Mouse (Mus musculus) ES-Bruce4 (cell line): ENCODE results near the gene Gm45844. TPM values are rescaled to one million over a fixed set of nuclear protein-coding genes. Genes with fewer than 3 reads are reported as not detected.

Experiments
- H3K27ac ChIP-seq: 2 replicates; pipeline ENCODE4 v1.5.1; 2012; ENCODE audit warnings: low read length, inconsistent platforms; ENCODE audit not compliant: insufficient read depth
- H3K27me3 ChIP-seq: 2 replicates; pipeline ENCODE4 v1.6.1; 2012; ENCODE audit warnings: mild to moderate bottlenecking, low read length, inconsistent platforms; ENCODE audit not compliant: control insufficient read depth, poor library complexity, insufficient read depth, severe bottlenecking
- H3K36me3 ChIP-seq: 2 replicates; pipeline ENCODE4 v1.6.1; 2012; ENCODE audit warnings: inconsistent platforms, mild to moderate bottlenecking, low read length, moderate library complexity; ENCODE audit not compliant: control insufficient read depth, poor library complexity, insufficient read depth, severe bottlenecking
- H3K4me1 ChIP-seq: one replicate; pipeline ENCODE4 v1.8.1; 2011; ENCODE audit warnings: low read length; ENCODE audit not compliant: control insufficient read depth, insufficient read depth
- H3K4me3 ChIP-seq: 2 replicates; pipeline ENCODE4 v1.5.1; 2011; ENCODE audit warnings: low read depth, mild to moderate bottlenecking, low read length
- H3K9ac ChIP-seq: 2 replicates; pipeline ENCODE4 v1.6.1; 2012; ENCODE audit warnings: low read depth, mild to moderate bottlenecking, inconsistent platforms; ENCODE audit not compliant: poor library complexity, severe bottlenecking
- H3K9me3 ChIP-seq: replicated peaks from 2 replicates; pipeline ENCODE4 v1.6.1; 2012; ENCODE audit warnings: mild to moderate bottlenecking, low read length, inconsistent platforms; ENCODE audit not compliant: control insufficient read depth, poor library complexity, insufficient read depth, severe bottlenecking
- CTCF ChIP-seq: IDR thresholded peaks from one replicate; pipeline ENCODE4 v1.8.1; 2011; ENCODE audit warnings: low read depth, low read length
- EP300 ChIP-seq: IDR thresholded peaks from 2 replicates; pipeline ENCODE4 v1.6.1; 2011; ENCODE audit warnings: low read depth, low read length; ENCODE audit not compliant: insufficient read depth
- POLR2A ChIP-seq: IDR thresholded peaks from one replicate; pipeline ENCODE4 v1.8.1; 2011; ENCODE audit warnings: low read length; ENCODE audit not compliant: insufficient read depth
- polyA plus RNA-seq: library from polyadenylated mRNA; stranded (reverse); fragments of >200 nt; gene quantifications from 2 replicates; pipeline ENCODE4 v1.2.4, GENCODE M21; 2011; ENCODE audit warnings: low read depth; ENCODE audit not compliant: missing spikeins, insufficient read depth, insufficient read length

Gm45844 gene
- polyA plus RNA-seq, 1 experiment = 0.73 TPM

DNA sequence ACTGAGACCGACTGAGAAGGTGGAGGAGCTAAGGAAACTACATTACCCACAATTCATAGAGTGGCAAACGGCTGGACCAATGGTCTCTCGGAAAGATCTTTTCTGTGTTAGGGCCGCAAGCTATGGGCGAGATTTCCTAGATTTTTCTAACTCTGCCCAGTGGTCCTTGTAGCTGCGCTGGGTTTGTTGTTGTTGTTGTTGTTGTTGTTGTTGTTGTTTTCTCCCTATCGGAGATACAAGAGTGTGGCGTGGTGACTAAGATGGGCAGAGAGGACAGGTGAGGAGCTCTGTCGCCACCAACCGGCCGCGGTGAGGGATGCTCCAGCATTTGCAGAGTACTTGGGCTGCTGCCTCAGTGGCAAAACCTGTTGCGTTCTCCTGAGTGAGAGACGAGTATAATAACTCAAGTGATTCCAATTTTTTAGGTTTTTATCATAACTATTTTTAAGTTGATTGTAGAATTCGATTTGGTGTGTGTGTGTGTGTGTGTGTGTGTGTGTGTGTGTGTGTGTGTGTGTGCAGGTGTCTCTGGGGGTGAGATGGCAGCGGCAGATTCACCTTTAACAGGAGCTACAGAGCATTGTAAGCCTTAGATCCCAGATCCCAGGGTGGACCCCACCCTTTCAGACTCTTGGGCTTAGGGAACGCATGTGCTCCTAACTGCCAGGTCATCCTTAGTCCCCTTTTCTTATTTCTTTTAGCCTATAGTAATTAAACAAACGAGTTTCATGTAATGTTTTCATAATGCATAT is 89.7 kb downstream of the Gm45844 start:
- TF ChIP-seq EP300 (no peak), CTCF (peak; percentile 85), POLR2A (no peak)
- Histone ChIP-seq H3K9ac (0 out of 2 replicates have a peak overlapping the region, but pooled peaks have one; percentile 12), H3K27ac (no peak overlapping the region)

GRCm38 (mm10) chr7:7187417-7188190 is 90.5 kb downstream of the Gm45844 start:
- Histone ChIP-seq H3K36me3 (peaks cover 5% of the 10 kb centered on the region), H3K9me3 (no peaks in the 10 kb centered on the region), H3K27me3 (no peaks in the 10 kb centered on the region), H3K4me1 (no peaks in the 10 kb centered on the region), H3K9ac (0 out of 2 replicates have a peak overlapping the region, but pooled peaks have one; percentile 12), H3K4me3 (no peak overlapping the region; the same call in 1 of the 2 replicates), H3K27ac (no peak overlapping the region)
- TF ChIP-seq CTCF (no peak), POLR2A (no peak)

More for the DNA sequence above, 89.7 kb downstream of the Gm45844 start:
- Histone ChIP-seq H3K4me3 (peak overlapping the region; percentile 99), H3K9me3 (no peaks in the 10 kb centered on the region), H3K36me3 (no peaks in the 10 kb centered on the region), H3K4me1 (no peaks in the 10 kb centered on the region), H3K27me3 (no peaks in the 10 kb centered on the region)

GRCm38 (mm10) chr7:7185897-7186296 is 92.2 kb downstream of the Gm45844 start:
- Histone ChIP-seq H3K9me3 (no peaks in the 10 kb centered on the region), H3K9ac (no peak overlapping the region), H3K36me3 (peaks cover 22% of the 10 kb centered on the region), H3K4me3 (no peak overlapping the region), H3K4me1 (no peaks in the 10 kb centered on the region), H3K27ac (no peak overlapping the region), H3K27me3 (no peaks in the 10 kb centered on the region)
- TF ChIP-seq POLR2A (no peak), CTCF (no peak), EP300 (no peak)

DNA sequence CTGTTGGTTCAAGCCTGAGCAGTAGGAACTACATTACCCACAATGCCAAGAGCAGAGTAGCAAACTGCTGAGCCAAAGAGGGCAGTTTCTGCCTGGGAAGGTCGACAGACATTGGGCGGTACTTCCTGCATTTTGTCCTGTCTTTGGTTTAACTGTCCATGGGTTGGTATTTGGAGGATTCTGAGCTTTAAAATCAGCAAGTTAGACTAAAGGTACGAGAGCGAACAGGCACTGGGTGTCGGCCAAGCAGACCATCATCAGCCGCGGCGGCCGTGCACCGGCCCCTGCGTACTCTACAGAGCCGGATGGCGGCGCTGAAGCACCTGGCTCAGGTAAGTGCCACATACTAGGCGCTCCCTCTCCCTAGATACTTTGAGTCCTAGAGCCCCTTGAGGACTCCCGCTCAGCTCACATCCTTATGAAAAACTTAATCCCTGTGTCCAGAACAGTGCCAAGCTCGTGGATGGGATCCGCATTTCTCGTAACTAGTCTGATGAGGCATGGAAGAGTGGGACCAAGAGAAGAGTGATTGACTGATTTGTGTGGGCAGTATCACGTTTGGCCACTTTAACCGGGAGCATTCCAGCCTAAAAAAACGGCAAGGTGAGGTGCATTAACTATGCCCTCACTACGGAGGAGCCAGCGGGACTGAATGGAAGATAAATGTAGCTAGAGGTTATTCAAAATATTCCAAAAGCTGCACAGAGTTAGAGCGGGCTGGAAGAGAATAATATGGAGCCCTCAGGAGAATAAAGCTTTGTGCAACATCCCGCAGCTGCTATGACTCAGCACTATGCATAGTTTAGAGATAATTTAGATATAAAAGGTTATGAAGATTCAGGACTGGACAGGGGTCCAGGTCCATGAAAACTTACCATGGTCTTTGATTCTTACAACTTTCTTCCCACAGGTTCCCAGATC is 106.6 kb downstream of the Gm45844 start, which contains the start of gene Zfp418:
Gene Zfp418, plus strand, starts transcription at position 104 of the 921 bp plus-strand sequence.
- peaks cover 7% of the 10 kb centered on the region for H3K36me3 ChIP-seq
- H3K9me3 ChIP-seq = no peaks in the 10 kb centered on the region
- peak within 1 kb of the TSS; percentile 90 for H3K27ac ChIP-seq
- H3K27me3 ChIP-seq = no peaks in the 10 kb centered on the region
- H3K9ac ChIP-seq = peak within 1 kb of the TSS; percentile 81
- no peak for TF ChIP-seq POLR2A
- TF ChIP-seq CTCF = peak; percentile 14
- no peaks in the 10 kb centered on the region for H3K4me1 ChIP-seq
- H3K4me3 ChIP-seq = peak within 1 kb of the TSS; percentile 100

Other genes with a start within 250 kb of the Gm45844 start
- gene Zfp954, start 156.8 kb downstream of the Gm45844 start, polyA plus RNA-seq = 7.3 and 8.2 TPM in 2 replicates
- gene Zfp773, start 141.5 kb downstream of the Gm45844 start, polyA plus RNA-seq = 1.9 and 2.2 TPM in 2 replicates
- gene Zfp418, start 107.0 kb downstream of the Gm45844 start, polyA plus RNA-seq = 6.5 and 7.4 TPM in 2 replicates
- 5.2 and 5.4 TPM in 2 replicates for gene Zfp772, start 68.3 kb downstream of the Gm45844 start, polyA plus RNA-seq
- not detected in 2 replicates for gene Vmn2r29, start 31.0 kb downstream of the Gm45844 start, polyA plus RNA-seq
- 9.4 and 11.3 TPM in 2 replicates for gene Clcn4, start 22.6 kb upstream of the Gm45844 start, polyA plus RNA-seq
- gene Vmn2r30, start 59.3 kb upstream of the Gm45844 start, polyA plus RNA-seq = 0.12 TPM in 1 of 2 replicates, not detected in the other
- not detected in 2 replicates for gene Gm45783, start 96.3 kb upstream of the Gm45844 start, polyA plus RNA-seq
- 0.09 TPM in 1 of 2 replicates, not detected in the other for gene Vmn2r31, start 121.4 kb upstream of the Gm45844 start, polyA plus RNA-seq
- not detected in 2 replicates for gene Vmn2r32, start 201.7 kb upstream of the Gm45844 start, polyA plus RNA-seq